In genomic region chr5:77094510-77095491, GRCm38 (mm10) we compare ENCODE assay signal across 1 mouse cellular context.
TF ChIP-seq lines count a peak whose summit lies in the region.

No protein-coding gene starts in this region.

TF ChIP-seq in CH12.LX, 34 proteins besides CTCF, POLR2A, EP300 and RAD21 (continued from another document):
- TF ChIP-seq SMC3 (IDR thresholded peaks at IDR 0.05; ENCODE audit: low read depth, low read length): no peak
